Mouse (Mus musculus) MEL (cell line): ENCODE measurements at regions not wholly inside any gene's neighbourhood (a gene's known extent, or its start where the extent isn't known, plus 50 kb on each side); places are given as distances from the start of the nearest gene placed in this dataset.

ENCODE experiments used
- CTCF ChIP-seq, 3 experiments: IDR thresholded peaks in 2 of 3; conservative IDR thresholded peaks in 1 of 3; 2 replicates each; pipeline ENCODE4 v1.5.1; 2011 to 2012; ENCODE audit warnings: low read length in 3 of 3, low read depth in 2 of 3, mild to moderate bottlenecking in 2 of 3, improper control_type of control experiment in 1 of 3, inconsistent platforms in 1 of 3, mixed read lengths in 1 of 3, moderate library complexity in 1 of 3; ENCODE audit not compliant: control insufficient read depth in 1 of 3, insufficient read depth in 1 of 3, poor library complexity in 1 of 3, severe bottlenecking in 1 of 3
- E2F4 ChIP-seq: IDR thresholded peaks from 2 replicates; pipeline ENCODE4 v1.6.1; 2011; ENCODE audit warnings: low read depth, low read length, improper control_type of control experiment, borderline replicate concordance
- GABPA ChIP-seq: IDR thresholded peaks from 2 replicates; pipeline ENCODE4 v1.6.1; 2012; ENCODE audit warnings: low read depth, mild to moderate bottlenecking, inconsistent platforms, low read length, improper control_type of control experiment, moderate library complexity
- GATA1 ChIP-seq: IDR thresholded peaks from 2 replicates; pipeline ENCODE4 v1.6.1; 2011; ENCODE audit warnings: low read depth, low read length, improper control_type of control experiment
- MAFK ChIP-seq: IDR thresholded peaks from 2 replicates; pipeline ENCODE4 v1.6.1; 2011; ENCODE audit warnings: low read depth, mild to moderate bottlenecking, low read length, improper control_type of control experiment, borderline replicate concordance
- MEF2A ChIP-seq: IDR thresholded peaks from 2 replicates; pipeline ENCODE4 v1.6.1; 2014; ENCODE audit warnings: low read depth, mild to moderate bottlenecking, inconsistent platforms, low read length, improper control_type of control experiment; ENCODE audit not compliant: poor library complexity, insufficient replicate concordance, severe bottlenecking; ENCODE audit errors: extremely low read depth
- MYC ChIP-seq: IDR thresholded peaks from 2 replicates; pipeline ENCODE4 v1.6.1; 2011; ENCODE audit warnings: low read depth, mild to moderate bottlenecking, low read length, improper control_type of control experiment, moderate library complexity
- SMC3 ChIP-seq: IDR thresholded peaks from 2 replicates; pipeline ENCODE4 v1.6.1; 2011; ENCODE audit warnings: low read depth, low read length, improper control_type of control experiment
- UBTF ChIP-seq: IDR thresholded peaks from 2 replicates; pipeline ENCODE4 v1.6.1; 2012; ENCODE audit warnings: low read depth, mild to moderate bottlenecking, inconsistent platforms, low read length, improper control_type of control experiment, moderate library complexity, borderline replicate concordance; ENCODE audit not compliant: insufficient read depth
- USF1 ChIP-seq: IDR thresholded peaks from 2 replicates; pipeline ENCODE4 v1.6.1; 2014; ENCODE audit warnings: low read depth, mild to moderate bottlenecking, inconsistent platforms, low read length, improper control_type of control experiment, moderate library complexity
- ZKSCAN1 ChIP-seq: IDR thresholded peaks from 2 replicates; pipeline ENCODE4 v1.6.1; 2012; ENCODE audit warnings: low read depth, mild to moderate bottlenecking, inconsistent platforms, low read length, improper control_type of control experiment, moderate library complexity

DNA sequence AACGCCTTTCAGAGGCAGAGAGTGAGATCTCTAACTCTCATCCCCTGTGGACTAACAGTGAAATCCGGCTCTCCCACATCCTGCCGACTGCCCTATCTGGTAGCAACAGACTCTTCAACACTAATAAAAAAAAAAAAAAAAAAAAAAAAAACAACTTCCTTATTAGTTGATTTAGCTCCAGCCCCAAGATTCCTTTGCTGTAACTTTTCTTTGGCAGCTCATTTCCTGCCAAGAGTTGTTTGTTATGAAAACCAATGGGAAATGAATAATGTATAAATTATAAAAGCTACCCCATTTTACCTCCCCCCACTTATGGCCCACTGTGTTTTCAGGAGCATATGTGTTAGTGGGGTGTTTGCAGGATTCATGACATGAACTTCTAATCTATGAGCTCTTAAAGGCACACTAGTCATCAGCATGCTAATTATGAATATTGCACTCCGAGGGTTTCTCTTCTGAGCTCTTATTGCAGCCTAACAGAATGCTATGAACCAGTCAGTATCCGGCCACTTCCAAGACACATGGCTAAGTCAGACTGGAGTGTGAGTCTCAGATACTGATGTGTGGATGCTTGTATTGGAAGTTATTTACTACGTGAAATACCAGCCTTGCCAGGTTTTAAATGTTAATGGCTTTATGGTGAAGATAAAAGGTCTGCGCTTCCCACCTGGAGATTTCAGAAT is 84.8 kb upstream of the Fam19a1 start:
- TF ChIP-seq SMC3 = no peak
- TF ChIP-seq E2F4 = no peak
- TF ChIP-seq CTCF (IDR thresholded peaks at IDR 0.05 in 2 of 3, conservative IDR thresholded peaks at IDR 0.05 in 1 of 3; ENCODE audit: control insufficient read depth in 1 of 3, insufficient read depth in 1 of 3, low read depth in 2 of 3, low read length in 3 of 3, poor library complexity in 1 of 3, severe bottlenecking in 1 of 3) = no peak
- TF ChIP-seq MYC = no peak
- no peak for TF ChIP-seq GABPA
- TF ChIP-seq ZKSCAN1 = no peak
- no peak for TF ChIP-seq GATA1
- no peak for TF ChIP-seq MEF2A
- no peak for TF ChIP-seq MAFK
- TF ChIP-seq UBTF = no peak
- no peak for TF ChIP-seq USF1
